Mouse (Mus musculus) MEL (cell line): ENCODE measurements around the gene Slc5a4b. TPM values are rescaled to one million over a fixed set of nuclear protein-coding genes. Genes with fewer than 3 reads are reported as not detected.

Experiments
- DNase-seq: peaks from one replicate; pipeline ENCODE4 v3.0.0; 2011; ENCODE audit warnings: low read depth, low spot score
- H3K27ac ChIP-seq: 2 replicates; pipeline ENCODE4 v1.5.1; 2012; ENCODE audit warnings: low read depth, mild to moderate bottlenecking, control low read depth, low read length, moderate library complexity; ENCODE audit not compliant: control insufficient read depth
- H3K27me3 ChIP-seq, 2 experiments: fragments of 150-350 bp in 1 of 2; sonication (generic) in 1 of 2; 2 replicates each; pipeline ENCODE4 v1.6.1; 2012; ENCODE audit warnings: low read length in 2 of 2, mild to moderate bottlenecking in 2 of 2, improper control_type of control experiment in 1 of 2, moderate library complexity in 1 of 2; ENCODE audit not compliant: insufficient read depth in 2 of 2, control insufficient read depth in 1 of 2
- H3K36me3 ChIP-seq, 2 experiments: 2 replicates each; pipeline ENCODE4 v1.6.1; 2012 to 2014; ENCODE audit warnings: low read length in 2 of 2, improper control_type of control experiment in 1 of 2, inconsistent platforms in 1 of 2, mild to moderate bottlenecking in 1 of 2; ENCODE audit not compliant: insufficient read depth in 2 of 2, control insufficient read depth in 1 of 2
- H3K4me1 ChIP-seq, 2 experiments: fragments of 150-350 bp in 1 of 2; sonication (generic) in 1 of 2; 2 replicates each; pipeline ENCODE4 v1.6.1; 2012; ENCODE audit warnings: low read length in 2 of 2, improper control_type of control experiment in 1 of 2, mild to moderate bottlenecking in 1 of 2; ENCODE audit not compliant: insufficient read depth in 2 of 2, control insufficient read depth in 1 of 2
- H3K4me3 ChIP-seq, 2 experiments: fragments of 150-350 bp in 1 of 2; sonication (generic) in 1 of 2; 2 replicates each; pipeline ENCODE4 v1.5.1; 2012; ENCODE audit warnings: low read depth in 2 of 2, low read length in 2 of 2, mild to moderate bottlenecking in 2 of 2, moderate library complexity in 2 of 2, control low read depth in 1 of 2, improper control_type of control experiment in 1 of 2; ENCODE audit not compliant: control insufficient read depth in 1 of 2, insufficient read depth in 1 of 2
- H3K79me2 ChIP-seq: 2 replicates; pipeline ENCODE4 v1.6.1; 2012; ENCODE audit warnings: mild to moderate bottlenecking, low read length, moderate library complexity; ENCODE audit not compliant: control insufficient read depth, poor library complexity, insufficient read depth
- H3K9ac ChIP-seq: 2 replicates; pipeline ENCODE4 v1.6.1; 2012; ENCODE audit warnings: low read depth, mild to moderate bottlenecking, control low read depth, low read length, moderate library complexity; ENCODE audit not compliant: control insufficient read depth, poor library complexity, severe bottlenecking
- H3K9me3 ChIP-seq: fragments of 150-350 bp; sonication (generic); replicated peaks from 2 replicates; pipeline ENCODE4 v1.6.1; 2012; ENCODE audit warnings: mild to moderate bottlenecking, low read length, improper control_type of control experiment, moderate library complexity; ENCODE audit not compliant: insufficient read depth
- CHD2 ChIP-seq: IDR thresholded peaks from 2 replicates; pipeline ENCODE4 v1.6.1; 2011; ENCODE audit warnings: low read length, improper control_type of control experiment
- CTCF ChIP-seq, 3 experiments: IDR thresholded peaks in 2 of 3; conservative IDR thresholded peaks in 1 of 3; 2 replicates each; pipeline ENCODE4 v1.5.1; 2011 to 2012; ENCODE audit warnings: low read length in 3 of 3, low read depth in 2 of 3, mild to moderate bottlenecking in 2 of 3, improper control_type of control experiment in 1 of 3, inconsistent platforms in 1 of 3, mixed read lengths in 1 of 3, moderate library complexity in 1 of 3; ENCODE audit not compliant: control insufficient read depth in 1 of 3, insufficient read depth in 1 of 3, poor library complexity in 1 of 3, severe bottlenecking in 1 of 3
- ETS1 ChIP-seq: IDR thresholded peaks from 2 replicates; pipeline ENCODE4 v1.6.1; 2012; ENCODE audit warnings: low read depth, mild to moderate bottlenecking, inconsistent platforms, low read length, improper control_type of control experiment, moderate library complexity
- GABPA ChIP-seq: IDR thresholded peaks from 2 replicates; pipeline ENCODE4 v1.6.1; 2012; ENCODE audit warnings: low read depth, mild to moderate bottlenecking, inconsistent platforms, low read length, improper control_type of control experiment, moderate library complexity
- JUND ChIP-seq: IDR thresholded peaks from 2 replicates; pipeline ENCODE4 v1.6.1; 2011; ENCODE audit warnings: low read depth, mild to moderate bottlenecking, improper control_type of control experiment, low read length
- KAT2A ChIP-seq: conservative IDR thresholded peaks from 2 replicates; pipeline ENCODE4 v1.6.1; 2012; ENCODE audit warnings: low read depth, low read length, improper control_type of control experiment, inconsistent platforms
- MAX ChIP-seq: IDR thresholded peaks from 2 replicates; pipeline ENCODE4 v1.6.1; 2011; ENCODE audit warnings: low read length, improper control_type of control experiment
- MEF2A ChIP-seq: IDR thresholded peaks from 2 replicates; pipeline ENCODE4 v1.6.1; 2014; ENCODE audit warnings: low read depth, mild to moderate bottlenecking, inconsistent platforms, low read length, improper control_type of control experiment; ENCODE audit not compliant: poor library complexity, insufficient replicate concordance, severe bottlenecking; ENCODE audit errors: extremely low read depth
- MYC ChIP-seq: IDR thresholded peaks from 2 replicates; pipeline ENCODE4 v1.6.1; 2011; ENCODE audit warnings: low read depth, mild to moderate bottlenecking, low read length, improper control_type of control experiment, moderate library complexity
- NELFE ChIP-seq: IDR thresholded peaks from 2 replicates; pipeline ENCODE4 v1.6.1; 2011; ENCODE audit warnings: low read depth, low read length, improper control_type of control experiment
- POLR2A ChIP-seq, 2 experiments: IDR thresholded peaks; 2 replicates each; pipeline ENCODE4 v1.6.1; 2011 to 2012; ENCODE audit warnings: low read length in 2 of 2, mild to moderate bottlenecking in 2 of 2, control low read depth in 1 of 2, improper control_type of control experiment in 1 of 2, low read depth in 1 of 2, moderate library complexity in 1 of 2; ENCODE audit not compliant: control insufficient read depth in 1 of 2, insufficient read depth in 1 of 2, poor library complexity in 1 of 2
- RAD21 ChIP-seq: IDR thresholded peaks from 2 replicates; pipeline ENCODE4 v1.6.1; 2011; ENCODE audit warnings: mild to moderate bottlenecking, low read depth, low read length, improper control_type of control experiment
- RCOR1 ChIP-seq: IDR thresholded peaks from 2 replicates; pipeline ENCODE4 v1.6.1; 2012; ENCODE audit warnings: low read depth, mild to moderate bottlenecking, inconsistent platforms, low read length, improper control_type of control experiment
- SIN3A ChIP-seq: IDR thresholded peaks from 2 replicates; pipeline ENCODE4 v1.6.1; 2012; ENCODE audit warnings: low read length, improper control_type of control experiment, inconsistent platforms
- SMC3 ChIP-seq: IDR thresholded peaks from 2 replicates; pipeline ENCODE4 v1.6.1; 2011; ENCODE audit warnings: low read depth, low read length, improper control_type of control experiment
- TAL1 ChIP-seq: IDR thresholded peaks from 2 replicates; pipeline ENCODE4 v1.6.1; 2012; ENCODE audit warnings: mild to moderate bottlenecking, inconsistent platforms, low read length, moderate library complexity, mixed read lengths
- TBP ChIP-seq: IDR thresholded peaks from 2 replicates; pipeline ENCODE4 v1.8.0; 2011; ENCODE audit warnings: low read depth, low read length, improper control_type of control experiment
- TCF12 ChIP-seq: IDR thresholded peaks from 2 replicates; pipeline ENCODE4 v1.6.1; 2014; ENCODE audit warnings: low read depth, mild to moderate bottlenecking, inconsistent platforms, low read length, improper control_type of control experiment, moderate library complexity
- UBTF ChIP-seq: IDR thresholded peaks from 2 replicates; pipeline ENCODE4 v1.6.1; 2012; ENCODE audit warnings: low read depth, mild to moderate bottlenecking, inconsistent platforms, low read length, improper control_type of control experiment, moderate library complexity, borderline replicate concordance; ENCODE audit not compliant: insufficient read depth
- USF2 ChIP-seq, 2 experiments: IDR thresholded peaks; 2 replicates each; pipeline ENCODE4 v1.6.1; 2011 to 2012; ENCODE audit warnings: improper control_type of control experiment in 2 of 2, low read length in 2 of 2, borderline replicate concordance in 1 of 2, inconsistent platforms in 1 of 2, low read depth in 1 of 2, mild to moderate bottlenecking in 1 of 2; ENCODE audit not compliant: insufficient read depth in 1 of 2
- ZC3H11A ChIP-seq: IDR thresholded peaks from 2 replicates; pipeline ENCODE4 v1.6.1; 2012; ENCODE audit warnings: low read depth, mild to moderate bottlenecking, inconsistent platforms, low read length, improper control_type of control experiment
- ZKSCAN1 ChIP-seq: IDR thresholded peaks from 2 replicates; pipeline ENCODE4 v1.6.1; 2012; ENCODE audit warnings: low read depth, mild to moderate bottlenecking, inconsistent platforms, low read length, improper control_type of control experiment, moderate library complexity
- ZMIZ1 ChIP-seq: IDR thresholded peaks from 2 replicates; pipeline ENCODE4 v1.6.1; 2012; ENCODE audit warnings: low read depth, mild to moderate bottlenecking, inconsistent platforms, low read length, improper control_type of control experiment, moderate library complexity
- ZNF384 ChIP-seq: IDR thresholded peaks from 2 replicates; pipeline ENCODE4 v1.6.1; 2012; ENCODE audit warnings: low read depth, mild to moderate bottlenecking, inconsistent platforms, low read length, improper control_type of control experiment
- polyA plus RNA-seq, 2 experiments: library from polyadenylated mRNA; stranded (reverse) in 1 of 2; unstranded in 1 of 2; fragments of >175 nt in 1 of 2; fragments of >200 nt in 1 of 2; gene quantifications; 2 replicates each; pipeline versions ENCODE4 v1.2.1 to v1.2.4; 2012; ENCODE audit warnings: low replicate concordance in 2 of 2, low read depth in 1 of 2; ENCODE audit not compliant: insufficient read length in 2 of 2, insufficient read depth in 1 of 2, missing spikeins in 1 of 2
- total RNA-seq: library from RNA; depleted of rRNA; stranded (reverse); fragments of 300-350 nt; gene quantifications from 2 replicates; pipeline ENCODE4 v1.2.3, GENCODE M21; 2012

The Slc5a4b gene
- total and polyA plus RNA-seq, 3 experiments: 0.03 TPM; not detected in 2

GRCm38 (mm10) chr10:76067674-76068613 lies 42.8 kb downstream of the Slc5a4b start:
- H3K36me3 ChIP-seq: no peaks in the 10 kb centered on the region
- TF ChIP-seq ZC3H11A (no peak), KAT2A (no peak), ETS1 (no peak), GABPA (no peak)
- no peak overlapping the region for H3K27ac ChIP-seq
- H3K4me3 ChIP-seq: no peak overlapping the region
- H3K4me1 ChIP-seq: no peaks in the 10 kb centered on the region
- no peaks in the 10 kb centered on the region for H3K9me3 ChIP-seq
- no peaks in the 10 kb centered on the region for H3K79me2 ChIP-seq
- H3K9ac ChIP-seq: no peak overlapping the region
- peaks cover 5 to 9% of the 10 kb centered on the region in 2 experiments for H3K27me3 ChIP-seq
- no peak for DNase-seq

- H3K9me3 ChIP-seq: no peaks in the 10 kb centered on the region
- peaks cover 5 to 11% of the 10 kb centered on the region in 2 experiments for H3K27me3 ChIP-seq
- H3K36me3 ChIP-seq: no peaks in the 10 kb centered on the region
- H3K27ac ChIP-seq: no peak overlapping the region
- no peak overlapping the region for H3K9ac ChIP-seq
- no peak for DNase-seq
- no peak for TF ChIP-seq MAX
- TF ChIP-seq JUND: no peak
- no peak for TF ChIP-seq TCF12
- TF ChIP-seq CTCF (IDR thresholded peaks at IDR 0.05 in 2 of 3, conservative IDR thresholded peaks at IDR 0.05 in 1 of 3; ENCODE audit: control insufficient read depth in 1 of 3, insufficient read depth in 1 of 3, low read depth in 2 of 3, low read length in 3 of 3, poor library complexity in 1 of 3, severe bottlenecking in 1 of 3): peak in 2 of 3 experiments; percentile 23 to 38; a peak in 3 of 6 replicates
- no peak for TF ChIP-seq NELFE
- H3K4me1 ChIP-seq: no peaks in the 10 kb centered on the region
- no peaks in the 10 kb centered on the region for H3K79me2 ChIP-seq
- H3K4me3 ChIP-seq: no peak overlapping the region
Measured at GRCm38 (mm10) chr10:76062439-76062838, 48.3 kb downstream of the Slc5a4b start.

- no peak overlapping the region for H3K27ac ChIP-seq
- no peaks in the 10 kb centered on the region for H3K36me3 ChIP-seq
- H3K9ac ChIP-seq: no peak overlapping the region
- H3K9me3 ChIP-seq: no peaks in the 10 kb centered on the region
- H3K27me3 ChIP-seq: no peaks in the 10 kb centered on the region; a peak in 3 of 4 replicates
- H3K79me2 ChIP-seq: no peaks in the 10 kb centered on the region
- DNase-seq: no peak
- H3K4me3 ChIP-seq: no peak overlapping the region
- TF ChIP-seq MYC (no peak), POLR2A (IDR thresholded peaks at IDR 0.05; ENCODE audit: control insufficient read depth in 1 of 2, insufficient read depth in 1 of 2, low read depth in 1 of 2, low read length in 2 of 2, poor library complexity in 1 of 2) (no peak), ZKSCAN1 (no peak), SMC3 (no peak), RAD21 (no peak), RCOR1 (no peak), ZMIZ1 (no peak), UBTF (no peak), TAL1 (no peak), USF2 (IDR thresholded peaks at IDR 0.05; ENCODE audit: borderline replicate concordance in 1 of 2, insufficient read depth in 1 of 2, low read depth in 1 of 2, low read length in 2 of 2) (no peak), MEF2A (no peak), SIN3A (no peak), CHD2 (no peak), TCF12 (no peak), KAT2A (no peak), TBP (no peak), NELFE (no peak), ZC3H11A (no peak), MAX (no peak), ZNF384 (no peak)
- H3K4me1 ChIP-seq: no peaks in the 10 kb centered on the region
Measured at GRCm38 (mm10) chr10:76051860-76052259, 58.9 kb downstream of the Slc5a4b start.
